Mouse (Mus musculus) neural tube, embryonic 10.5 days (tissue): ENCODE measurements around the gene Tapbp.
A peak's percentile ranks its signal among the peaks of the same experiment; 100 is the strongest.

Experiments
- DNase-seq: peaks from one replicate; pipeline ENCODE4 v3.0.0-alpha.2; 2017; ENCODE audit warnings: low spot score; ENCODE audit errors: extremely low spot score

Gene Tapbp

GRCm38 (mm10) chr17:33941381-33941780 is 25.7 kb downstream of the Tapbp start:
- DNase-seq = no peak

DNA sequence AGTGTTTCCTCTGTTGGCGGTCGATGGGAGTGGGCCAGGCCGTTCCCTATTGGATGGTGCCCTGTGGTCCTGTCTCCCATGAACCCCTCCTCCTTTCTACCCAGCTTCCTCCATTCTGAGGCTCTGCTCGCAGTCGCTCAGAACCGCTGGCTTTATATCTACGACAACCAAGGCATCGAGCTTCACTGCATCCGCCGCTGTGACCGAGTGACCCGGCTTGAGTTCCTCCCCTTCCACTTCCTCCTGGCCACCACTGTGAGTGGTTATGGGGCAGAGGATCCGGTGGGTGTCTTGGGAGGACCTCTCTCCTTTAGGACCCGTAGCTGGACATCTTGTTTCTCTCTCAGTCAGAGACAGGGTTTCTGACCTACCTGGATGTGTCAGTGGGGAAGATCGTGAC is 27.8 kb downstream of the Tapbp start:
- no peak for DNase-seq

DNA sequence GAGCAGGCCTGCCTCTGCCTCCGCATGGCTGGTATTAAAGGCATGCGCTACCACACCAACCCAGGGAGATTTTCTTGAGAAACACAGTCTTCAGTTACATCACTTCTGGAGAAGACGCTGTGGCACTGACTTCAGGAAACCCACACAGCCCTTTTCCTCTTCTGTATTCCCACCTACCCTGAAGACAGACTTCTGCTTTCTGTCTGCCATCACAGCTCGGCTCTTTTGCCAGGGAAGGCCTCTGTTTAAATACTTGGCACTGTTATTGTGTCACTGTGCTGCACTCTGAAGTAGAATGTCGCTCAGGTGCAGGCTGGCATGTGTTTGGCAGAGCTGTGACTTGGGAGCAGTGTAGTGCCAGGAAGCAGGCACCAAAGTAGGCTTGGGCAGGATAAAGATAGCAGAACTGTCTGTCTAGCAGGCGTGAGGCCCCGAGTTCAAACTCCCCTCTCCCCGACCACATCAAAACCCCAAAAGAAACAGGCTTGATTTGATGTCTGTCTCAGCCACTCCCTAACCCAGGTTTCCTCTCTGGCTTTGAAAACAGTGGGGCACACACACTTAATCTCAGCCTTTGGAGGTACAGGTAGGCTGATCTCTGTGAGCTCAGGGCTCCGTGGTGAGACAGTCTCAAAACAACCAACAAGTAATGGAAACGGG is 31.9 kb downstream of the Tapbp start:
- no peak for DNase-seq

GRCm38 (mm10) chr17:33948090-33948904 is 32.6 kb downstream of the Tapbp start:
- no peak for DNase-seq

GRCm38 (mm10) chr17:33948905-33949537 is 33.3 kb downstream of the Tapbp start:
- DNase-seq = no peak

DNA sequence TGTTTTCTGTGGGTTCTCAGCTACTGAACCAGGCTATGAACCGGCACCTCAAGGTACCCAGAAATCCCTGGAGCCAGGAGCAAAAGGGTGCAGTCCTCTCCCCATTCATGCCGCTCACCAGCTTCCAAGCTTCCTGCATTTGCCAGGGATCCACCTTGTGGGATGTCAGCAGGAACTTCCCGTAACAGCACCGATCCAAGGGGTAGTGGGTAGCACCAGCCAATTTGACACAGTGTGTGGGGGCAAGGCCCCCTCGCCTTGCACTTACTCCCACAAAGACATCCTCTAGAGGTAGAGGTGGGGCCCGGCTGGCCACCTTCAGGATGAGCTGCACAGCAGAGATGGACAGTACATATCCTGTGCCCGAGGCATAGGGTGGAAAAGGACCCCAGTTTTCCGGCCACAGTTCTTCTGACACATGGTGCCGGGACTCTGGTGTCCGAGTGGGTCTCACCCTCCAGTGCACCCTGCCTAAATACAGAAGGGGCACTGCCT is 34.5 kb downstream of the Tapbp start:
- DNase-seq = no peak

DNA sequence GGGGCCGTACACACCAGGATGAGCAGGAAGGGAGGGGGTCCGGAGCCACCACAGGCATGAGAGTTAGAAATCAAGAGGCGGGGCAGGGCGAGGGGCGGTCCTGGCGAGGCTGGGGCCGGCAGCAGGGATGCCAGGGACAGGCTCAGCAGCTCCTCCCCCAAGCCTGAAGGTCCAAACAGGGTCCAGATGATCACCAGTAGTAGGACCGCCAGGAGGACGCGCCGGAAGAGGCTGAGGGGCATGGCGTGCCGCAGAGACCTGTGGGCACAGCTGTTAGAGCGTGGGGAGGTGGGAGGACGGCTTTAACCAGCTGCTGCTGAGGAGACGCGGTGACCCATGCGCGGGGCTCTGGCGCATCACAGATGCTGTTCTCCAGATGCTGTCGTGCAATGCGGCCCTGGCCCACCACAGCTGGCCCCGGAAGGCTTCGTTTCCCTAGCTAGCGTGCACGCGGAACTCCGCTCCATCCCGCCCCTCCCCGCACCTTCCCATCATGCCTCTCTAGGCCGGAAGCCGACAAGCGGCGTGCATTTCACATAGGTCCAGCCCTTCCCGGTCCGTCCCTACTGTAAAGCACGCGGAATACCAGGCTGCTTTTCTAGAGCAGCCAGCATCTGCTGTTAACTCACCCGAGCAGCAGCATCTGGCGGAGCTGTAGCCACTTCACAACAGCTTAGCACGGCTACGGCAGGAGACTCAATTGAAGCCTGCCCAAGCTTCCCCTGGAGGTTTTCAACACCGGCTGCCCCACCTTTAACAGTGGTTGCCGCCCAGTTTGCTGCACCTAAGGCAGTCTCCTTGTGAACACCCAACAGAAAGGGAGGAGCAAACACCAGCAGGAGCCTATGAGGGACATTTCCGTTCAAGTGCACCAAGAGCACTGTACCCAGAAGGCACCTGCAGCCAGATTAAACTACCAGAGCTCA is 35.6 kb downstream of the Tapbp start, which contains the start of gene B3galt4:
B3galt4 (minus strand) TSS at position 468 of the 926 bp plus-strand sequence.
- peak; percentile 89 for DNase-seq

GRCm38 (mm10) chr17:33952015-33952414 is 36.3 kb downstream of the Tapbp start:
- DNase-seq = peak; percentile 18

DNA sequence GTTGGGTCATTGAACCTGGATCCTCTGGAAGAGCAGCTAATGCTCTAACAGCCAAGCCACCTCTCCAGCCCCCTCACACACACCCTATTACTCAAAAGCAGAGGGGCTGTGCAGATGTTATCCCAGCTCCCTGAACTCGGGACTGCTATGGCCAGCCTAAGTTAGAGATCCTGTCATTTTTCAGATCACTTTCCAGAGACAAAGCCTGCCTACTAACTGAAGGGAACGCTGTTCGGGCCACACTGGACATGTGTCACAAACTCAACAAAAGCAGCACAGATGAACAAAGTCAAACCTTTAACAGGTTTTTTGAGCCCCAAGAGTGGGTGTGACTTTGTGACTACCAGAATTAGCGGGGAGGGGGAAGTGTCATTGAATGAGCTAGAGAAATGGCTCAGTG is 37.2 kb downstream of the Tapbp start:
- no peak for DNase-seq

GRCm38 (mm10) chr17:33953310-33953709 is 37.6 kb downstream of the Tapbp start:
- no peak for DNase-seq

DNA sequence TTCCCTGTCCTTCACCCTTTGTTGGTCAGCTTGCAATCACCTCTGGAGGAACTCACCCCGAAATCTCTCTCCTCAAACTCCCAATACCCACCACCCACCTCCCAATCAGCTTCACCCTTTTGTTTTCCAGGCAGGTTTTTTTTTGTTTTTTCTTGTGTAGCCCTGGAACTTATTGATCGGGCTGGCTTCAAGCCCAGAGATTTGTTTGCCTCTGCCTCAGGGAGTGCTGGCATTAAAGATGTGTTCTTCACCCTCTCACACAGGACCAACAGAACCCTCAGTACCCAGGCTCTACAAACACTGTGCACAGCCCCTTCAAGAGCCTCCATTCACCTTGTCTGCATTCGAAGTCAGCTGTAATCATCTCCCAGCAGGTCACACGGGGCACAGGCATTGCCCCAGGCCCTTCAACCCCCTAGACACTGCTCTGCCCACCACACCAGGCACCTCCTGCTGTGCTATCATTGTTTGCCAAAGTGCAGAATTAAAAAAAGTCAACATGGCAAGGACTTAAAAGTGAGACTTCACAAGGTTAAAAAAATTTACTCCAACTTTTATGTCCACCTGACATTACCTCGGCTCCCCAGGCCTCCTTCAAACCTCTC is 38.4 kb downstream of the Tapbp start:
- DNase-seq = no peak

- no peak for DNase-seq
These were observed 39.2 kb downstream of the Tapbp start for GRCm38 (mm10) chr17:33954646-33955554.

DNA sequence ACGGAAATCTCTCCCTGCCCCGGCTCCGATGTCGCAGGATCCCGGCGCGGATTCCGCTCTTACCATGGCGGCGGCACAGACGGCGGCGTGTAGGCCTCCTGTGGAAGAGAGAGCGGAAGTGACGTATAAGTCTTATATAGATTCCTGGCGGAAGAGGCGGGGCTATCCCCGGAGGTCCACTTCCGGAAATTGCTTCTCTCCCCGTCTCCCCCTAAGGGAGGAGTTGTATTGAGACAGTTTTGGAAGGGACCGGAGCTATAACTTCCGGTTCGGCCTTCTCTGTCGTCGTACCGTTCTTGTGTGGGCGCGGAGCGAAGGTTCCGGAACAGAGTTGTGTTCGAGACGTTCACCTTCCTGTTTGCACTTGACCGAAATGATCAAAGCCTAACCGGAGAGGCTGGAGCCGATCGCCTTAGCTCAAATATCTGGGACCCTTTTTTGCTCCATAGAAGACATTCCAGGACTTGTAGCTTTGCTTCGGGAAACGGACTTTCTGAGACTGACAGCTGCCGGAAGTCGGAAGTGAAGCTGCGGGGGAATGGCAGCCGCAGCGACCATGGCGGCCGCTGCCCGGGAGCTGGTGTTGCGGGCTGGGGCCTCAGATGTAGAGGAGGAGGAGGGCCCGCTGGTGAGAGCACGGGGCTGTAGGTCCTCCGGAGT is 40.0 kb downstream of the Tapbp start, which contains the start of the genes Vps52 and Rps18:
Vps52 (plus strand) TSS at position 258 of the 660 bp plus-strand sequence.
Rps18 (minus strand) TSS at position 447 of the 660 bp plus-strand sequence.
- peak; percentile 93 for DNase-seq

GRCm38 (mm10) chr17:33956336-33956735 is 40.6 kb downstream of the Tapbp start:
- DNase-seq = no peak

DNA sequence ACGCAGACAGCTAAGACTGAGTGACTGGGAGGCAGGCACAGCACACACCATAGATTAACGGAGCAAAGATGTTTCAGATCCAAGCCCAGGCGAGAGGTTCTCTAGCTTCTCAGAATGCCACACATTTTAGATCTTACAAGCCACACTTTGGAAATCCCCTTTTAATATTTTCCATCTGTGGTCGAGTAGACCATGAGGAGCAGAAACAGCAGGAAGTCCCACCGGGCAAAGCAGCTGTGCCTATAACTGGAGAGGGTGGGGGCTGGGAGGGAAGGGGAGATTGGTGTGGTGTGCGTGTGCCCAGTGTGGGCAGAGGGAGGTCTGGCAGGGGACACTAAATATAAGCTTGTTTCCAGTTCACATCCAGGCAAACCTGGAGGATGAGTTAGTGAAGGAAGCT is 41.8 kb downstream of the Tapbp start:
- DNase-seq = no peak

- no peak for DNase-seq
These were observed 42.8 kb downstream of the Tapbp start for GRCm38 (mm10) chr17:33958451-33958850.

DNA sequence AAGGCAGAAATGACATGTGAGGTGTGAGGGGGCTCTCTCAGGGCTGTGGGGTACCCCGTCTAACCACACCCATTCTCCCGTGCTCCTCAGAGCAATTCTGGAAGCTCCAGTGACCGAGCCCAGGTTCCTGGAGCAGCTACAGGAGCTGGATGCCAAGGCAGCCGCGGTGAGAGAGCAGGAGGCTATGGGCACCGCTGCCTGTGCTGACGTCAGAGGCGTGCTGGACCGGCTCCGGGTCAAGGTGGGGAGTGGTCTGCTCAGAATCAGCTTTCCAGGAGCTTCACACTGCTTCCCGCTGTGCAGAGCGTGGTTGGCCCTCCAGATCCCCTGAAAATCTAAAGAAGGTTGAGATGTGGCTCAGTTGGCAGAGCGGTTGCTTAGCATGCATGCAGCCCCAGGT is 43.4 kb downstream of the Tapbp start:
- DNase-seq = no peak

- DNase-seq = no peak
These were observed 44.2 kb downstream of the Tapbp start for GRCm38 (mm10) chr17:33959948-33960347.

DNA sequence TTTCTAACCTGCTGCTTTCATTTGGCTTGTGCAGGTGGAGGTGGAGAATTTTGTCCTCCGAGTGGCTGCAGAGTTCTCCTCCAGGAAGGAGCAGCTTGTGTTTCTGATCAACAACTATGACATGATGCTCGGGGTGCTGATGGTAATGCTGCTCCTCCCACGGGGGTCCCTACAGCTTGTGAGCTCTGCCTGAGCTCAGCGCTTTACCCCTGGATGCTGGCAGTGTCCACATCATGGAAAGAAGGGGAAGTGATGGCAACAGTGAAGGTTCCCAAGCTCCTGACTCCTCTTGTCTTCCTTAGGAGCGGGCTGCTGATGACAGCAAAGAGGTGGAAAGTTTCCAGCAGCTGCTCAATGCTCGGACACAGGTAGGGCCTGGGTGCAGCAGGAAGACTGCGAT is 47.2 kb downstream of the Tapbp start:
- DNase-seq = no peak
